Mouse (Mus musculus) MEL (cell line): ENCODE measurements around the gene Adam10. TPM values are rescaled to one million over a fixed set of nuclear protein-coding genes. Genes with fewer than 3 reads are reported as not detected.

ENCODE experiments used
- DNase-seq: peaks from one replicate; pipeline ENCODE4 v3.0.0; 2011; ENCODE audit warnings: low read depth, low spot score
- H3K27ac ChIP-seq: 2 replicates; pipeline ENCODE4 v1.5.1; 2012; ENCODE audit warnings: low read depth, mild to moderate bottlenecking, control low read depth, low read length, moderate library complexity; ENCODE audit not compliant: control insufficient read depth
- H3K27me3 ChIP-seq, 2 experiments: fragments of 150-350 bp in 1 of 2; sonication (generic) in 1 of 2; 2 replicates each; pipeline ENCODE4 v1.6.1; 2012; ENCODE audit warnings: low read length in 2 of 2, mild to moderate bottlenecking in 2 of 2, improper control_type of control experiment in 1 of 2, moderate library complexity in 1 of 2; ENCODE audit not compliant: insufficient read depth in 2 of 2, control insufficient read depth in 1 of 2
- H3K36me3 ChIP-seq, 2 experiments: 2 replicates each; pipeline ENCODE4 v1.6.1; 2012 to 2014; ENCODE audit warnings: low read length in 2 of 2, improper control_type of control experiment in 1 of 2, inconsistent platforms in 1 of 2, mild to moderate bottlenecking in 1 of 2; ENCODE audit not compliant: insufficient read depth in 2 of 2, control insufficient read depth in 1 of 2
- H3K4me1 ChIP-seq, 2 experiments: fragments of 150-350 bp in 1 of 2; sonication (generic) in 1 of 2; 2 replicates each; pipeline ENCODE4 v1.6.1; 2012; ENCODE audit warnings: low read length in 2 of 2, improper control_type of control experiment in 1 of 2, mild to moderate bottlenecking in 1 of 2; ENCODE audit not compliant: insufficient read depth in 2 of 2, control insufficient read depth in 1 of 2
- H3K4me3 ChIP-seq, 2 experiments: fragments of 150-350 bp in 1 of 2; sonication (generic) in 1 of 2; 2 replicates each; pipeline ENCODE4 v1.5.1; 2012; ENCODE audit warnings: low read depth in 2 of 2, low read length in 2 of 2, mild to moderate bottlenecking in 2 of 2, moderate library complexity in 2 of 2, control low read depth in 1 of 2, improper control_type of control experiment in 1 of 2; ENCODE audit not compliant: control insufficient read depth in 1 of 2, insufficient read depth in 1 of 2
- H3K79me2 ChIP-seq: 2 replicates; pipeline ENCODE4 v1.6.1; 2012; ENCODE audit warnings: mild to moderate bottlenecking, low read length, moderate library complexity; ENCODE audit not compliant: control insufficient read depth, poor library complexity, insufficient read depth
- H3K9ac ChIP-seq: 2 replicates; pipeline ENCODE4 v1.6.1; 2012; ENCODE audit warnings: low read depth, mild to moderate bottlenecking, control low read depth, low read length, moderate library complexity; ENCODE audit not compliant: control insufficient read depth, poor library complexity, severe bottlenecking
- H3K9me3 ChIP-seq: fragments of 150-350 bp; sonication (generic); replicated peaks from 2 replicates; pipeline ENCODE4 v1.6.1; 2012; ENCODE audit warnings: mild to moderate bottlenecking, low read length, improper control_type of control experiment, moderate library complexity; ENCODE audit not compliant: insufficient read depth
- EP300 ChIP-seq, 2 experiments: IDR thresholded peaks; 2 replicates each; pipeline ENCODE4 v1.6.1; 2011; ENCODE audit warnings: improper control_type of control experiment in 2 of 2, low read length in 2 of 2, low read depth in 1 of 2, mild to moderate bottlenecking in 1 of 2
- HCFC1 ChIP-seq: IDR thresholded peaks from 2 replicates; pipeline ENCODE4 v1.6.1; 2012; ENCODE audit warnings: low read depth, mild to moderate bottlenecking, inconsistent platforms, low read length, improper control_type of control experiment, moderate library complexity
- JUND ChIP-seq: IDR thresholded peaks from 2 replicates; pipeline ENCODE4 v1.6.1; 2011; ENCODE audit warnings: low read depth, mild to moderate bottlenecking, improper control_type of control experiment, low read length
- MEF2A ChIP-seq: IDR thresholded peaks from 2 replicates; pipeline ENCODE4 v1.6.1; 2014; ENCODE audit warnings: low read depth, mild to moderate bottlenecking, inconsistent platforms, low read length, improper control_type of control experiment; ENCODE audit not compliant: poor library complexity, insufficient replicate concordance, severe bottlenecking; ENCODE audit errors: extremely low read depth
- MXI1 ChIP-seq: IDR thresholded peaks from 2 replicates; pipeline ENCODE4 v1.6.1; 2011; ENCODE audit warnings: mild to moderate bottlenecking, low read depth, low read length, improper control_type of control experiment
- RAD21 ChIP-seq: IDR thresholded peaks from 2 replicates; pipeline ENCODE4 v1.6.1; 2011; ENCODE audit warnings: mild to moderate bottlenecking, low read depth, low read length, improper control_type of control experiment
- TBP ChIP-seq: IDR thresholded peaks from 2 replicates; pipeline ENCODE4 v1.8.0; 2011; ENCODE audit warnings: low read depth, low read length, improper control_type of control experiment
- ZC3H11A ChIP-seq: IDR thresholded peaks from 2 replicates; pipeline ENCODE4 v1.6.1; 2012; ENCODE audit warnings: low read depth, mild to moderate bottlenecking, inconsistent platforms, low read length, improper control_type of control experiment
- ZKSCAN1 ChIP-seq: IDR thresholded peaks from 2 replicates; pipeline ENCODE4 v1.6.1; 2012; ENCODE audit warnings: low read depth, mild to moderate bottlenecking, inconsistent platforms, low read length, improper control_type of control experiment, moderate library complexity
- polyA plus RNA-seq, 2 experiments: library from polyadenylated mRNA; stranded (reverse) in 1 of 2; unstranded in 1 of 2; fragments of >175 nt in 1 of 2; fragments of >200 nt in 1 of 2; gene quantifications; 2 replicates each; pipeline versions ENCODE4 v1.2.1 to v1.2.4; 2012; ENCODE audit warnings: low replicate concordance in 2 of 2, low read depth in 1 of 2; ENCODE audit not compliant: insufficient read length in 2 of 2, insufficient read depth in 1 of 2, missing spikeins in 1 of 2
- total RNA-seq: library from RNA; depleted of rRNA; stranded (reverse); fragments of 300-350 nt; gene quantifications from 2 replicates; pipeline ENCODE4 v1.2.3, GENCODE M21; 2012

The Adam10 gene
- total and polyA plus RNA-seq, 3 experiments = 20.3 to 127 (median 52.0) TPM

DNA sequence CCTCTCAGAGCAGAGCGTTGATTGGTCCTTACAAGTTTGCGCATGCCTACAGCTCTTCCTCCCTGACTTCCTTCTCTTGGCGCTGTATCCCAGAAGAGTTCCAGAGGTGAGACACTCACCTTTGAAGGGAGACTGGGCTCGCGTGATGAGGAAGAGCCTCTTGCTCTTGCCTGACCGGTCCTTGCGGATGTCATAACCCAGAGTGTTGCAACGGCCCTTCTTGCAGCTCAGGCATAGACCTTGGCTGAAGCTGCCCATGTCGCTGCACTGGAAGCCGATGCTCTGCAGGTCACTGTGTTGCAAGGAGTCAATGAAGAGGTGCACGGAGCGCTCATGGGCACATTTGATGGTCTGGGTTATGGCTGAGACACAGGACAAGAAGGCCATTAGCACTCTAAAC, 133.8 kb downstream of the Adam10 start:
- Histone ChIP-seq H3K36me3 (no peaks in the 10 kb centered on the region), H3K4me3 (no peak overlapping the region)
- TF ChIP-seq RAD21 (no peak), MXI1 (no peak), TBP (no peak)
- TF ChIP-seq, all 39 proteins: peak for 0
- Histone ChIP-seq H3K4me1 (no peaks in the 10 kb centered on the region), H3K9me3 (no peaks in the 10 kb centered on the region), H3K27me3 (no peaks in the 10 kb centered on the region), H3K27ac (no peak overlapping the region), H3K79me2 (no peaks in the 10 kb centered on the region), H3K9ac (no peak overlapping the region)
- no peak for DNase-seq

DNA sequence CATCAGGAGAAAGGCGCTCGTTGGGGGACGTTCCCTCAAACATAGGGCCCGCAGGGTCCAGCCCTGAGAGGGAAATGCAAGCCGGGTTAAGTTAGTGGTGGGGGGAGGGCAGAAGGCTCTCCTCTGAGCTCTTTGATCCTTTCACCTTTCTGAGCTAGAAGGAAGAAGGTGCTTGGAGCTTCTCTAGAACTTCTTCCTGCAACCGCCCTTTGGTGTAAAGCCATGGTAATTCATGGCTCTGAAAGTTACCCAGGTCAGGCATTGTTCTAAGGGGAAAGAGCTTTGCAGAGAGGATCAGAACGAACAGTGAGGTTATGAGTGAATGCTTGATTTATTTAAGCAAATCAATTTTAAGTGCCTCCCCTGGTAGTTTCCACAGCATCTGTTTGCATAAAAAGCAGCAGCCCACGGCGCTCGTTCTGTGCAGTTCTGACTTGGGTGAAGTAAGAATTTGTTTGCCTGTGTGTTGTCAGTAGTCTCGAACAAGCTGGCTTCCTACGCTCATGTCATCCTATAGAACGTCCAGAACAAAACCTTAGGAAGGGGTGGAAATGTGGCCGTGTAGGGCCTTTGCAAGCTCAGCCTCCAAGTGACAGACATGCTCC, 138.0 kb downstream of the Adam10 start:
- TF ChIP-seq EP300 (IDR thresholded peaks at IDR 0.05; ENCODE audit: low read depth in 1 of 2, low read length in 2 of 2) (no peak), MXI1 (no peak), ZC3H11A (no peak), MEF2A (no peak), HCFC1 (no peak)
- TF ChIP-seq, all 39 proteins: peak for 0
- Histone ChIP-seq H3K4me1 (no peaks in the 10 kb centered on the region), H3K27me3 (no peaks in the 10 kb centered on the region), H3K4me3 (no peak overlapping the region), H3K36me3 (no peaks in the 10 kb centered on the region), H3K9ac (no peak overlapping the region), H3K9me3 (no peaks in the 10 kb centered on the region), H3K79me2 (no peaks in the 10 kb centered on the region), H3K27ac (no peak overlapping the region)
- no peak for DNase-seq

DNA sequence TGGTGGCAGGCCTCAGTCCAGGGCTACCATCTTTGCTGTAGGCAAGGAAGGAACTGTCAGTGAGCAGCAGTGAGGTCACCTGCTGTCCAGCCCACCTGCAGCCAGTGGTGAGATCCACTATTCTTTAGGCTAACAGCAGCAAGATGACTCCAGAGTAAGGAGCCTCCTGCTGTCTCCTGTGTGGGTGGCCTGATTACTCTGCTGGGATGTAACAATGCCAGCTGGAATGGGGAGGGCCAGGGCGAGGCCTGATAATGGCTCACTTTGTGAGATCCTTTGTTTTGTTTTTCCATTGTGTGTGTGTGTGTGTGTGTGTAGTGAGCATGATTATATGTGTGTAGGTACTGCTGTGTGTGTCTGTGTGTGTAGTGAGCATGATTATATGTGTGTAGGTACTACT, 138.6 kb downstream of the Adam10 start:
- Histone ChIP-seq H3K79me2 (no peaks in the 10 kb centered on the region), H3K9me3 (no peaks in the 10 kb centered on the region), H3K4me3 (no peak overlapping the region), H3K27me3 (no peaks in the 10 kb centered on the region), H3K4me1 (no peaks in the 10 kb centered on the region), H3K9ac (no peak overlapping the region), H3K27ac (no peak overlapping the region), H3K36me3 (no peaks in the 10 kb centered on the region)
- no peak for TF ChIP-seq MXI1
- TF ChIP-seq ZC3H11A = no peak
- no peak for TF ChIP-seq JUND
- TF ChIP-seq ZKSCAN1 = no peak
- no peak for DNase-seq
